Mouse (Mus musculus): ENCODE measurements at regions not wholly inside any gene's neighbourhood (a gene's known extent, or its start where the extent isn't known, plus 50 kb on each side); places are given as distances from the start of the nearest gene placed in this dataset.

- TF ChIP-seq ZC3H11A (IDR thresholded peaks at IDR 0.05; ENCODE audit: borderline replicate concordance, low read depth, low read length) (no peak), MAFK (IDR thresholded peaks at IDR 0.05; ENCODE audit: insufficient read depth, low read depth, low read length) (no peak)
These were observed 280.3 kb downstream of the Elavl2 start for GRCm38 (mm10) chr4:91120277-91120676.
